Mouse (Mus musculus): ENCODE data around the gene Olfr680-ps1.
"Not testable (repeated sequence)": the region's sequence is repeated elsewhere in the genome, so short reads cannot be mapped to it uniquely, and the experiment has no call there.

Gene Olfr680-ps1

GRCm38 (mm10) chr7:105092717-105093116 is at the start of gene Olfr680-ps1:
Olfr680-ps1 (minus strand) TSS chr7:105092817.
- not testable (repeated sequence) for DNase-seq

GRCm38 (mm10) chr7:105141275-105141674 is 48.7 kb upstream of the Olfr680-ps1 start:
- no peak for DNase-seq

DNA sequence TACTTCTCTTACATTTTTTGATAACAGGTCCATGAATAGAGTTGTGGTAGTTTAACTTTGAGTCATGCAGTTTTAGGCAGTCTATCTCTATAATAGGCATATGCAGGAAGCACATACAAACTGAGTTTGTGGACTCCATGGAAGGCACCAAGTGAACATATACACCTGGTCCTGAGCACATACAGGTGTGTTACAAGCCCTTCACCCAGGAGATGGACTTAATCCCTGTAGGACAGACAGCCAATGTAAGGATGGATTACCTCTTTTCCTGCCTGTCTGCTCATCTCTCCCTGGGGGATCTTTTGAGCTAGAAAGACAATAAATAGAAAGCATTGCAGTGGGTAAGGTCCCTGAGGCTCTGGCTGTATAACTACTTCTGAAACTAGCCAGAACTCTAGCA is 23.9 kb upstream of the Olfr680-ps1 start, which contains the start of gene Olfr681:
Gene Olfr681 (plus strand): TSS at position 301 of the 400 bp plus-strand sequence.
- DNase-seq: no peak

GRCm38 (mm10) chr7:105080905-105081304 is 11.7 kb downstream of the Olfr680-ps1 start, which contains the start of gene Olfr679:
Olfr679 (plus strand) TSS chr7:105081205.
- no peak for DNase-seq

GRCm38 (mm10) chr7:105064175-105064574 is 28.4 kb downstream of the Olfr680-ps1 start, which contains the start of gene Olfr678:
Olfr678 (plus strand) TSS chr7:105064475.
- no peak for DNase-seq

GRCm38 (mm10) chr7:105058951-105059350 is 33.7 kb downstream of the Olfr680-ps1 start:
- no peak for DNase-seq

Data from cerebellum, adult 8-10 months (tissue).